Mouse (Mus musculus): ENCODE results near the gene Hydin. TPM values are rescaled to one million over a fixed set of nuclear protein-coding genes. Genes with fewer than 3 reads are reported as not detected.
A peak's percentile ranks its signal among the peaks of the same experiment; 100 is the strongest.

The Hydin gene
- under 1 TPM; 0.08 TPM for total RNA-seq (2021)

GRCm38 (mm10) chr8:110266741-110267140, at the start of gene Hydin:
Hydin (plus strand) TSS chr8:110266977.
- DNase-seq (ENCODE audit: low spot score): no peak

GRCm38 (mm10) chr8:110217198-110217597, 49.6 kb upstream of the Hydin start:
- intact Hi-C loops (cut with DNase I): loop anchor here (5.0 to 10.0 kb wide), 2 partner anchors 398 to 650 kb away; partner anchors contain the start of genes Dhx38, Txnl4b and Vac14
- no peak for DNase-seq (ENCODE audit: low spot score)

More at GRCm38 (mm10) chr8:110266741-110267140, at the start of gene Hydin:
- intact Hi-C loops (cut with DNase I): no loop called here

- intact Hi-C loops (cut with DNase I): loop anchor here (5.0 to 10.0 kb wide), 2 partner anchors 397 to 650 kb away; partner anchors contain the start of genes Dhx38, Txnl4b and Vac14
- DNase-seq (ENCODE audit: low spot score): peak; percentile 98
Observed at GRCm38 (mm10) chr8:110217681-110218131, 49.1 kb upstream of the Hydin start.

- intact Hi-C loops (cut with DNase I): loop anchor here (5.0 to 10.0 kb wide), 2 partner anchors 396 to 651 kb away; partner anchors contain the start of genes Dhx38, Txnl4b and Vac14
- no peak for DNase-seq (ENCODE audit: low spot score)
Observed at GRCm38 (mm10) chr8:110218511-110218910, 48.3 kb upstream of the Hydin start.

GRCm38 (mm10) chr8:110220936-110221335, 45.8 kb upstream of the Hydin start:
- intact Hi-C loops (cut with DNase I): no loop called here
- DNase-seq (ENCODE audit: low spot score): no peak

GRCm38 (mm10) chr8:110230803-110231202, 36.0 kb upstream of the Hydin start:
- intact Hi-C loops (cut with DNase I): no loop called here
- DNase-seq (ENCODE audit: low spot score): no peak

- DNase-seq (ENCODE audit: low spot score): no peak
- intact Hi-C loops (cut with DNase I): no loop called here
Observed at GRCm38 (mm10) chr8:110242278-110243177, 24.2 kb upstream of the Hydin start.

GRCm38 (mm10) chr8:110244566-110244965, 22.2 kb upstream of the Hydin start:
- no peak for DNase-seq (ENCODE audit: low spot score)
- intact Hi-C loops (cut with DNase I): no loop called here

GRCm38 (mm10) chr8:110247238-110247637, 19.5 kb upstream of the Hydin start:
- no peak for DNase-seq (ENCODE audit: low spot score)
- intact Hi-C loops (cut with DNase I): no loop called here

- intact Hi-C loops (cut with DNase I): no loop called here
Observed at GRCm38 (mm10) chr8:110253986-110254385, 12.8 kb upstream of the Hydin start.

GRCm38 (mm10) chr8:110265796-110266305, 926 bp upstream of the Hydin start:
- no peak for DNase-seq (ENCODE audit: low spot score)

More at GRCm38 (mm10) chr8:110253986-110254385, 12.8 kb upstream of the Hydin start:
- DNase-seq (ENCODE audit: low spot score): no peak

GRCm38 (mm10) chr8:110267268-110267667, 491 bp downstream of the Hydin start:
- intact Hi-C loops (cut with DNase I): no loop called here

More at GRCm38 (mm10) chr8:110265796-110266305, 926 bp upstream of the Hydin start:
- intact Hi-C loops (cut with DNase I): no loop called here

GRCm38 (mm10) chr8:110270659-110271058, 3.9 kb downstream of the Hydin start:
- intact Hi-C loops (cut with DNase I): no loop called here
- DNase-seq (ENCODE audit: low spot score): no peak

More at GRCm38 (mm10) chr8:110267268-110267667, 491 bp downstream of the Hydin start:
- DNase-seq (ENCODE audit: low spot score): no peak

GRCm38 (mm10) chr8:110273394-110273793, 6.6 kb downstream of the Hydin start:
- no peak for DNase-seq (ENCODE audit: low spot score)
- intact Hi-C loops (cut with DNase I): no loop called here

- intact Hi-C loops (cut with DNase I): no loop called here
- DNase-seq (ENCODE audit: low spot score): no peak
Observed at GRCm38 (mm10) chr8:110275465-110276258, 8.9 kb downstream of the Hydin start.

GRCm38 (mm10) chr8:110276259-110276560, 9.4 kb downstream of the Hydin start:
- no peak for DNase-seq (ENCODE audit: low spot score)
- intact Hi-C loops (cut with DNase I): no loop called here

- intact Hi-C loops (cut with DNase I): no loop called here
- no peak for DNase-seq (ENCODE audit: low spot score)
Observed at GRCm38 (mm10) chr8:110312715-110313114, 45.9 kb downstream of the Hydin start.

- no peak for DNase-seq (ENCODE audit: low spot score)
- intact Hi-C loops (cut with DNase I): no loop called here
Observed at GRCm38 (mm10) chr8:110315826-110316225, 49.0 kb downstream of the Hydin start.

GRCm38 (mm10) chr8:110319586-110319985, 52.8 kb downstream of the Hydin start:
- DNase-seq (ENCODE audit: low spot score): no peak
- intact Hi-C loops (cut with DNase I): no loop called here

- intact Hi-C loops (cut with DNase I): no loop called here
- DNase-seq (ENCODE audit: low spot score): no peak
Observed at GRCm38 (mm10) chr8:110321446-110321845, 54.7 kb downstream of the Hydin start.

All from heart, postnatal 25 days (tissue).